Mouse (Mus musculus) small intestine, adult 2 months (tissue): ENCODE measurements around the gene Naa35. TPM values are rescaled to one million over a fixed set of nuclear protein-coding genes. Genes with fewer than 3 reads are reported as not detected.
"Not testable (repeated sequence)": the region's sequence is repeated elsewhere in the genome, so short reads cannot be mapped to it uniquely, and the experiment has no call there.

Experiments used
- H3K27ac ChIP-seq: fragments of 200-500 bp; 2 replicates; pipeline ENCODE4 v1.5.1; 2012; ENCODE audit warnings: low read depth, low read length, control low read depth, inconsistent platforms; ENCODE audit not compliant: insufficient read depth
- H3K27me3 ChIP-seq: fragments of 200-500 bp; 2 replicates; pipeline ENCODE4 v1.6.1; 2012; ENCODE audit warnings: mild to moderate bottlenecking, moderate library complexity, low read length, inconsistent platforms; ENCODE audit not compliant: control insufficient read depth, insufficient read depth
- H3K36me3 ChIP-seq: fragments of 200-500 bp; 2 replicates; pipeline ENCODE4 v1.6.1; 2012; ENCODE audit warnings: mild to moderate bottlenecking, low read length, control low read depth, inconsistent platforms; ENCODE audit not compliant: control insufficient read depth, insufficient read depth
- H3K4me1 ChIP-seq: fragments of 200-500 bp; 2 replicates; pipeline ENCODE4 v1.6.1; 2012; ENCODE audit warnings: low read length, inconsistent platforms, mixed read lengths; ENCODE audit not compliant: control insufficient read depth, insufficient read depth, insufficient read length
- H3K4me3 ChIP-seq: fragments of 200-500 bp; 2 replicates; pipeline ENCODE4 v1.5.1; 2012; ENCODE audit warnings: low read depth, mild to moderate bottlenecking, control low read depth, inconsistent platforms, low read length, moderate library complexity
- CTCF ChIP-seq: fragments of 200-500 bp; IDR thresholded peaks from 2 replicates; pipeline ENCODE4 v1.5.1; 2012; ENCODE audit warnings: low read depth, mild to moderate bottlenecking, control low read depth, inconsistent platforms, low read length, moderate library complexity, mixed read lengths; ENCODE audit not compliant: insufficient replicate concordance, insufficient read length; ENCODE audit errors: extremely low read depth
- POLR2A ChIP-seq: fragments of 200-500 bp; IDR thresholded peaks from 2 replicates; pipeline ENCODE4 v1.6.1; 2012; ENCODE audit warnings: low read depth, mild to moderate bottlenecking, control low read depth, inconsistent platforms, low read length, moderate library complexity
- WGBS: fragments of 180-500 bp; shearing (Covaris S2); methylation state at CpG from one replicate; pipeline ENCODE4 v1.1.7; 2018; 5-methylcytosine and 5-hydroxymethylcytosine counted together
- polyA plus RNA-seq: library from polyadenylated mRNA; depleted of rRNA; stranded (reverse); fragments of >200 nt; gene quantifications from 2 replicates; pipeline ENCODE4 v1.2.3, GENCODE M21; 2012

The Naa35 gene
- polyA plus RNA-seq, 1 experiment: 31.3 TPM

GRCm38 (mm10) chr13:59572549-59572948 is 12.5 kb upstream of the Naa35 start:
- H3K36me3 ChIP-seq: no peaks in the 10 kb centered on the region
- no peak overlapping the region for H3K27ac ChIP-seq
- H3K4me3 ChIP-seq: no peak overlapping the region
- TF ChIP-seq POLR2A (no peak), CTCF (no peak)
- 79% methylated on average over 2 of the region's 2 CpGs for WGBS
- no peaks in the 10 kb centered on the region for H3K27me3 ChIP-seq
- no peaks in the 10 kb centered on the region for H3K4me1 ChIP-seq

- TF ChIP-seq CTCF (peak; percentile 26; the same call in 1 of the 2 replicates), POLR2A (no peak)
- H3K4me3 ChIP-seq: no peak overlapping the region
- 97% methylated on average over 4 of the region's 4 CpGs for WGBS
- H3K27me3 ChIP-seq: no peaks in the 10 kb centered on the region
- H3K4me1 ChIP-seq: 0 out of 2 replicates have a peak, but pooled peaks cover 2% of the 10 kb centered on the region
- no peak overlapping the region for H3K27ac ChIP-seq
- no peaks in the 10 kb centered on the region for H3K36me3 ChIP-seq
Measured at GRCm38 (mm10) chr13:59580954-59581353, 4.1 kb upstream of the Naa35 start.

GRCm38 (mm10) chr13:59584481-59584880 is 578 bp upstream of the Naa35 start:
- Histone ChIP-seq H3K4me3 (peak overlapping the region; percentile 64), H3K27me3 (no peaks in the 10 kb centered on the region), H3K27ac (no peak overlapping the region; the same call in 1 of the 2 replicates), H3K4me1 (peaks cover 4% of the 10 kb centered on the region; the same call in 1 of the 2 replicates), H3K36me3 (peaks cover 4% of the 10 kb centered on the region; the same call in 1 of the 2 replicates)
- no peak for TF ChIP-seq POLR2A
- TF ChIP-seq CTCF: no peak
- WGBS: 0% methylated on average over 9 of the region's 9 CpGs

GRCm38 (mm10) chr13:59585648-59586005 is 568 bp downstream of the Naa35 start:
- Histone ChIP-seq H3K27me3 (no peaks in the 10 kb centered on the region), H3K4me1 (peaks cover 4% of the 10 kb centered on the region; the same call in 1 of the 2 replicates), H3K36me3 (peaks cover 8% of the 10 kb centered on the region), H3K27ac (peak overlapping the region; percentile 61), H3K4me3 (peak overlapping the region; percentile 99)
- under 1% methylated on average over 28 of the region's 28 CpGs for WGBS
- TF ChIP-seq CTCF: no peak
- TF ChIP-seq POLR2A: no peak

- no peak overlapping the region for H3K27ac ChIP-seq
- TF ChIP-seq POLR2A (no peak), CTCF (no peak)
- 72% methylated on average over 2 of the region's 2 CpGs for WGBS
- no peak overlapping the region for H3K4me3 ChIP-seq
- no peaks in the 10 kb centered on the region for H3K27me3 ChIP-seq
- H3K36me3 ChIP-seq: peaks cover 11% of the 10 kb centered on the region
- peaks cover 4% of the 10 kb centered on the region; the same call in 1 of the 2 replicates for H3K4me1 ChIP-seq
Measured at GRCm38 (mm10) chr13:59587201-59587600, 2.1 kb downstream of the Naa35 start.

GRCm38 (mm10) chr13:59589672-59590071 is 4.6 kb downstream of the Naa35 start:
- H3K4me3 ChIP-seq: no peak overlapping the region
- H3K27ac ChIP-seq: no peak overlapping the region
- TF ChIP-seq POLR2A: no peak
- TF ChIP-seq CTCF: no peak
- WGBS: 90% methylated on average over 4 of the region's 4 CpGs
- no peaks in the 10 kb centered on the region for H3K27me3 ChIP-seq
- peaks cover 21% of the 10 kb centered on the region for H3K36me3 ChIP-seq
- H3K4me1 ChIP-seq: peaks cover 7% of the 10 kb centered on the region; the same call in 1 of the 2 replicates

GRCm38 (mm10) chr13:59590691-59591090 is 5.6 kb downstream of the Naa35 start:
- H3K27me3 ChIP-seq: no peaks in the 10 kb centered on the region
- no peak overlapping the region for H3K27ac ChIP-seq
- no peak overlapping the region for H3K4me3 ChIP-seq
- peaks cover 7% of the 10 kb centered on the region; the same call in 1 of the 2 replicates for H3K4me1 ChIP-seq
- no peak for TF ChIP-seq POLR2A
- TF ChIP-seq CTCF: no peak
- 90% methylated on average over 4 of the region's 4 CpGs for WGBS
- H3K36me3 ChIP-seq: peaks cover 22% of the 10 kb centered on the region

- H3K27me3 ChIP-seq, H3K4me3 ChIP-seq, H3K4me1 ChIP-seq, H3K27ac ChIP-seq: not testable (repeated sequence)
- WGBS: 79% methylated on average over 3 of the region's 3 CpGs
- peaks cover 22% of the 10 kb centered on the region for H3K36me3 ChIP-seq
Measured at GRCm38 (mm10) chr13:59592058-59592457, 7.0 kb downstream of the Naa35 start.
